Mouse (Mus musculus): ENCODE measurements around the gene Glis3. TPM values are rescaled to one million over a fixed set of nuclear protein-coding genes. Genes with fewer than 3 reads are reported as not detected.
A peak's percentile ranks its signal among the peaks of the same experiment; 100 is the strongest.

The Glis3 gene
- polyA plus RNA-seq, 1 experiment from 2014 or later, result 3.8 TPM

DNA sequence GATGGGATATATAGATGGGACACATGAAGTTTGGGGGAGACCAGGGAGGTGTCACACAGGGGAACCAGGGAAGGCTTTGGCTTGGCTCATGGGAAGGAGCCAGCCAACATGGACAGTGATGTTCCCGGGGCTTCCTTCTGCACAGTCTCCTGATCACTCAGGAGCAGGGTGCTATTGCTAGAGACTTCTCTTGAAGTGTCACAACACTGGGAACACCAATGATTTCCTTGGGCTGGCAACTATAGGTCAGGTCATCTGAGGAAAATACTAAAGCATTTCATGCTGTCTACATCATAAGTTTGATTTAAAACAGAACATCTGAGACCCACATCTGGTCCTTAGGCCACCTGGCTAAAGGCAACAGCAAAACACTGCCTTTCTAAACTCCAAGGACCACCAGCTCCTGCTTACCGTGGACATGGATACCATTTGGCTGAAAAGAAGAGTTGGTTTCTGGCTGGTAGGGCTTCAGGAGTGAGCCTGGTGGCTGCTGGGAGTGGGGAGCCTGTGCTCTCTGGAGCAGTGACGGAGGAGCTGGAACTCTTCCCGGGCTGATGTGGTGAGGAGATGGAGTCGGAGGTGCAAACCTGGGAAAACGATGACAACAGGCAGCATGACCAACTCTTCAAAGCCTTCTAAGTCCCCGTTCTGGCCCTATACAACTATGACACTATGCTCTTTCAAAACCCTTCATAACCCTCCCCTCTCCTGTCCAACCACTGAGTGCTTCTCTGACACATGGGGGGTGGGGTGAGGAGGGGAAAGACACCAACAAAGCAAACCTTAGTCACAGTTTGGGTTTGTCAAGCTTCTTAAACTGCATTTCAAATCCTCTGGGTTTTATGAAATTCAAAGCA, 396.4 kb downstream of the Glis3 start:
- Histone ChIP-seq H3K4me1 (replicated peaks) (peaks cover 13% of the 10 kb centered on the region), H3K9me3 (no peaks in the 10 kb centered on the region), H3K4me2 (no peak overlapping the region), H3K27me3 (0 out of 2 replicates have a peak, but pooled peaks cover 3% of the 10 kb centered on the region), H3K4me3 (replicated peaks) (no peak overlapping the region), H3K36me3 (no peaks in the 10 kb centered on the region), H3K27ac (0 out of 2 replicates have a peak overlapping the region, but pooled peaks have one; percentile 29), H3K9ac (replicated peaks) (no peak overlapping the region)
- WGBS, result 79% methylated on average over 7 of the region's 7 CpGs
- no peak for ATAC-seq (ENCODE audit: insufficient number of reproducible peaks, insufficient read depth, low FRiP score, low TSS enrichment, low read depth)

- Histone ChIP-seq H3K4me2 (no peak overlapping the region), H3K27me3 (0 out of 2 replicates have a peak, but pooled peaks cover 3% of the 10 kb centered on the region), H3K9me3 (no peaks in the 10 kb centered on the region), H3K4me3 (replicated peaks) (no peak overlapping the region), H3K36me3 (no peaks in the 10 kb centered on the region), H3K27ac (no peak overlapping the region), H3K9ac (replicated peaks) (no peak overlapping the region), H3K4me1 (replicated peaks) (peaks cover 13% of the 10 kb centered on the region)
- WGBS, result 47% methylated on average over 4 of the region's 4 CpGs
- no peak for ATAC-seq (ENCODE audit: insufficient number of reproducible peaks, insufficient read depth, low FRiP score, low TSS enrichment, low read depth)
Measured at GRCm38 (mm10) chr19:28281405-28281804, 398.5 kb downstream of the Glis3 start.

DNA sequence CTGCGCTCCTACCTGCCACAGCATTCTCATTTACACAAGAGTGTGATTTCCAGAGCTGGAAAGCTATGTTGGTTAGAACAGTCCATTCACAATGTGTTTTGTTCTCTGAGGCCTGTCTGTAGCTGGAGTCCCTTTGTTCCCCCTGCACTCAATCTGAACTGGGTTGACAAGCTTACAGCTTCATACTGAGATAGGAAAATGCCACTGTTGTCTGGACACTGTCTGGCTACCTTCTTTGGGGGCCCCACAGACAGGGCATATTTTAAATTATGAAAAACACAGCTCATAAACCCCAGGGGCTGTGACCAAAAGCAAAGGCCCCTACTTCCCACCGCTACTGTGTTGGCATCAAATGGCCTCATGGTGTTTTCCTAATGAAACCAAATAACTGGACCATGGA, 402.8 kb downstream of the Glis3 start:
- ATAC-seq (ENCODE audit: insufficient number of reproducible peaks, insufficient read depth, low FRiP score, low TSS enrichment, low read depth), result no peak
- no peaks in the 10 kb centered on the region for H3K36me3 ChIP-seq
- 0 out of 2 replicates have a peak, but pooled peaks cover 3% of the 10 kb centered on the region for H3K27me3 ChIP-seq
- WGBS, result 87% methylated on average over 2 of the region's 2 CpGs
- H3K4me2 ChIP-seq, result no peak overlapping the region
- no peak overlapping the region for H3K27ac ChIP-seq
- H3K9ac ChIP-seq (replicated peaks), result no peak overlapping the region
- no peaks in the 10 kb centered on the region for H3K9me3 ChIP-seq
- no peak overlapping the region for H3K4me3 ChIP-seq (replicated peaks)
- no peaks in the 10 kb centered on the region for H3K4me1 ChIP-seq (replicated peaks)

GRCm38 (mm10) chr19:28274501-28274900, 405.4 kb downstream of the Glis3 start:
- no peak overlapping the region for H3K4me2 ChIP-seq
- H3K4me3 ChIP-seq (replicated peaks), result no peak overlapping the region
- no peak for ATAC-seq (ENCODE audit: insufficient number of reproducible peaks, insufficient read depth, low FRiP score, low TSS enrichment, low read depth)
- 72% methylated on average over 2 of the region's 2 CpGs for WGBS
- no peaks in the 10 kb centered on the region for H3K36me3 ChIP-seq
- H3K9ac ChIP-seq (replicated peaks), result no peak overlapping the region
- H3K27ac ChIP-seq, result no peak overlapping the region
- H3K27me3 ChIP-seq, result 0 out of 2 replicates have a peak, but pooled peaks cover 3% of the 10 kb centered on the region
- H3K4me1 ChIP-seq (replicated peaks), result no peaks in the 10 kb centered on the region
- H3K9me3 ChIP-seq, result no peaks in the 10 kb centered on the region

- Histone ChIP-seq H3K4me1 (replicated peaks) (no peaks in the 10 kb centered on the region), H3K9me3 (no peaks in the 10 kb centered on the region), H3K27me3 (no peaks in the 10 kb centered on the region), H3K9ac (replicated peaks) (no peak overlapping the region), H3K36me3 (no peaks in the 10 kb centered on the region), H3K4me3 (replicated peaks) (no peak overlapping the region), H3K4me2 (no peak overlapping the region), H3K27ac (no peak overlapping the region)
- ATAC-seq (ENCODE audit: insufficient number of reproducible peaks, insufficient read depth, low FRiP score, low TSS enrichment, low read depth), result no peak
- 90% methylated on average over 4 of the region's 4 CpGs for WGBS
Measured at GRCm38 (mm10) chr19:28273946-28274345, 405.9 kb downstream of the Glis3 start.

DNA sequence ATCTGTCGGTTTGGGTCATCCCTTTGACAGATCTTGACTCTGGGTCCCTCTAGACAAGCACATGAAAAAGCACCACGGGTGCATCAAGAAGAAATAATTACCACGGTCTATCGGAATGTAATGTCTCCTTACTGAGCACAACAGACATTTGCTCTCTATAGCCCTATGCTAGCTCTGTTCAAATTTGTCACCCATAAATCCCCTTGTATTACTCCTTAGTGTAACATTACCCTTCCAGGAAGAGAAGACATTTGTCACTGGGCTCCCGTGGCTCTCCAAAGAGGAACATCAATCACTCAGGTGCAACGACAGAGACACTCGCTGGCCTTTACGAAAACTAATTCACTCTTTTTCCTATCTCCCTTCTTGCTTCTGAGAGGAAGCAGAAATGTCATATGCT, 413.0 kb downstream of the Glis3 start:
- no peak for ATAC-seq (ENCODE audit: insufficient number of reproducible peaks, insufficient read depth, low FRiP score, low TSS enrichment, low read depth)
- H3K4me1 ChIP-seq (replicated peaks), result no peaks in the 10 kb centered on the region
- no peaks in the 10 kb centered on the region for H3K36me3 ChIP-seq
- H3K27ac ChIP-seq, result no peak overlapping the region
- H3K27me3 ChIP-seq, result no peaks in the 10 kb centered on the region; the same call in 1 of the 2 replicates
- no peak overlapping the region for H3K9ac ChIP-seq (replicated peaks)
- no peaks in the 10 kb centered on the region for H3K9me3 ChIP-seq
- no peak overlapping the region for H3K4me2 ChIP-seq
- no peak overlapping the region for H3K4me3 ChIP-seq (replicated peaks)
- WGBS, result 67% methylated on average over 8 of the region's 8 CpGs

GRCm38 (mm10) chr19:28265776-28266175, 414.1 kb downstream of the Glis3 start:
- no peak overlapping the region for H3K4me3 ChIP-seq (replicated peaks)
- ATAC-seq (ENCODE audit: insufficient number of reproducible peaks, insufficient read depth, low FRiP score, low TSS enrichment, low read depth), result no peak
- H3K9me3 ChIP-seq, result no peaks in the 10 kb centered on the region
- H3K4me2 ChIP-seq, result no peak overlapping the region
- H3K36me3 ChIP-seq, result no peaks in the 10 kb centered on the region
- H3K4me1 ChIP-seq (replicated peaks), result no peaks in the 10 kb centered on the region
- peaks cover 4% of the 10 kb centered on the region; the same call in 1 of the 2 replicates for H3K27me3 ChIP-seq
- no peak overlapping the region for H3K9ac ChIP-seq (replicated peaks)
- H3K27ac ChIP-seq, result no peak overlapping the region
- WGBS, result 89% methylated on average over 2 of the region's 2 CpGs

- peaks cover 4% of the 10 kb centered on the region; the same call in 1 of the 2 replicates for H3K27me3 ChIP-seq
- peak; percentile 68 for ATAC-seq (ENCODE audit: insufficient number of reproducible peaks, insufficient read depth, low FRiP score, low TSS enrichment, low read depth)
- H3K4me3 ChIP-seq (replicated peaks), result no peak overlapping the region
- no peak overlapping the region for H3K27ac ChIP-seq
- H3K9me3 ChIP-seq, result no peaks in the 10 kb centered on the region
- H3K9ac ChIP-seq (replicated peaks), result no peak overlapping the region
- H3K4me1 ChIP-seq (replicated peaks), result peaks cover 16% of the 10 kb centered on the region
- H3K36me3 ChIP-seq, result no peaks in the 10 kb centered on the region
- H3K4me2 ChIP-seq, result no peak overlapping the region; the same call in 1 of the 2 replicates
- WGBS, result 41% methylated on average over 18 of the region's 18 CpGs
Measured at GRCm38 (mm10) chr19:28258907-28259675, 420.8 kb downstream of the Glis3 start.

GRCm38 (mm10) chr19:28258480-28258879, 421.4 kb downstream of the Glis3 start:
- WGBS, result 13% methylated on average over 3 of the region's 3 CpGs
- 0 out of 2 replicates have a peak overlapping the region, but pooled peaks have one; percentile 35 for H3K27ac ChIP-seq

GRCm38 (mm10) chr19:28247345-28247744, 432.5 kb downstream of the Glis3 start:
- Histone ChIP-seq H3K4me3 (replicated peaks) (no peak overlapping the region), H3K9ac (replicated peaks) (no peak overlapping the region), H3K9me3 (no peaks in the 10 kb centered on the region), H3K27me3 (no peaks in the 10 kb centered on the region), H3K27ac (no peak overlapping the region), H3K36me3 (no peaks in the 10 kb centered on the region), H3K4me2 (no peak overlapping the region), H3K4me1 (replicated peaks) (no peaks in the 10 kb centered on the region)
- 87% methylated on average over 7 of the region's 7 CpGs for WGBS
- no peak for ATAC-seq (ENCODE audit: insufficient number of reproducible peaks, insufficient read depth, low FRiP score, low TSS enrichment, low read depth)

More at GRCm38 (mm10) chr19:28258480-28258879, 421.4 kb downstream of the Glis3 start:
- H3K9ac ChIP-seq (replicated peaks), result no peak overlapping the region
- H3K4me2 ChIP-seq, result peak overlapping the region; percentile 26; the same call in 1 of the 2 replicates
- peaks cover 4% of the 10 kb centered on the region; the same call in 1 of the 2 replicates for H3K27me3 ChIP-seq
- no peaks in the 10 kb centered on the region for H3K9me3 ChIP-seq
- H3K36me3 ChIP-seq, result no peaks in the 10 kb centered on the region
- ATAC-seq (ENCODE audit: insufficient number of reproducible peaks, insufficient read depth, low FRiP score, low TSS enrichment, low read depth), result 0 out of 2 replicates have a peak, but pooled peaks have one; percentile 53
- H3K4me1 ChIP-seq (replicated peaks), result peaks cover 16% of the 10 kb centered on the region
- H3K4me3 ChIP-seq (replicated peaks), result no peak overlapping the region

GRCm38 (mm10) chr19:28246186-28246585, 433.7 kb downstream of the Glis3 start:
- WGBS, result 81% methylated on average over 5 of the region's 5 CpGs
- H3K9me3 ChIP-seq, result no peaks in the 10 kb centered on the region
- ATAC-seq (ENCODE audit: insufficient number of reproducible peaks, insufficient read depth, low FRiP score, low TSS enrichment, low read depth), result no peak
- H3K27me3 ChIP-seq, result no peaks in the 10 kb centered on the region
- no peak overlapping the region for H3K27ac ChIP-seq
- no peak overlapping the region for H3K4me3 ChIP-seq (replicated peaks)
- no peaks in the 10 kb centered on the region for H3K4me1 ChIP-seq (replicated peaks)
- no peak overlapping the region for H3K4me2 ChIP-seq
- H3K9ac ChIP-seq (replicated peaks), result no peak overlapping the region
- no peaks in the 10 kb centered on the region for H3K36me3 ChIP-seq
